Mouse (Mus musculus): ENCODE measurements around the gene Tmcc1. TPM values are rescaled to one million over a fixed set of nuclear protein-coding genes. Genes with fewer than 3 reads are reported as not detected.
"Not testable (repeated sequence)": the region's sequence is repeated elsewhere in the genome, so short reads cannot be mapped to it uniquely, and the experiment has no call there.

Tmcc1 gene
- polyA plus RNA-seq (2021), result 24.3 TPM

GRCm38 (mm10) chr6:116193394-116194393 lies at the start of gene Tmcc1:
Tmcc1 (minus strand) TSS chr6:116193486.
- no peaks in the 10 kb centered on the region for H3K27me3 ChIP-seq
- in situ Hi-C loops (cut with MboI; ENCODE audit: low pct_unique_long_range_greater_than_20kb), result no loop called here
- ChIA-PET POLR2A (interaction anchor here (0.9 to 1.2 kb wide), 2 partner anchors 14 to 15 kb away, joined by 4 read pairs; no protein-coding TSS in a partner anchor), CTCF (interaction anchor here (1.0 to 2.0 kb wide), 10 partner anchors 9 to 305 kb away, joined by 3 to 6 read pairs (median 4); partner anchors contain the start of gene Washc2)
- DNase-seq (ENCODE audit: low read depth, low spot score) (peak; percentile 67), ATAC-seq (peak; percentile 82)
- peak; percentile 61 for TF ChIP-seq CTCF (IDR thresholded peaks at IDR 0.05)

- in situ Hi-C loops (cut with MboI; ENCODE audit: low pct_unique_long_range_greater_than_20kb), result no loop called here
- peak; percentile 30 for DNase-seq (ENCODE audit: low read depth, low spot score)
- no peaks in the 10 kb centered on the region for H3K27me3 ChIP-seq
- TF ChIP-seq CTCF (IDR thresholded peaks at IDR 0.05), result no peak
- no peak for ATAC-seq
- ChIA-PET POLR2A (no interaction called here), CTCF (interaction anchor here (1.1 to 1.6 kb wide), 2 partner anchors 12 to 42 kb away, joined by 3 to 9 read pairs; no protein-coding TSS in a partner anchor)
These were observed 47.1 kb upstream of the Tmcc1 start for GRCm38 (mm10) chr6:116240371-116240770.

GRCm38 (mm10) chr6:116238083-116238482 lies 44.8 kb upstream of the Tmcc1 start:
- in situ Hi-C loops (cut with MboI; ENCODE audit: low pct_unique_long_range_greater_than_20kb), result no loop called here
- ChIA-PET POLR2A (no interaction called here), CTCF (no interaction called here)
- DNase-seq (ENCODE audit: low read depth, low spot score) (no peak), ATAC-seq (no peak)
- no peak for TF ChIP-seq CTCF (IDR thresholded peaks at IDR 0.05)
- no peaks in the 10 kb centered on the region for H3K27me3 ChIP-seq

- no peak for DNase-seq (ENCODE audit: low read depth, low spot score)
- ChIA-PET CTCF (interaction anchor here (1.2 to 1.4 kb wide), 3 partner anchors 9 to 18 kb away, joined by 3 read pairs; no protein-coding TSS in a partner anchor), POLR2A (no interaction called here)
- in situ Hi-C loops (cut with MboI; ENCODE audit: low pct_unique_long_range_greater_than_20kb), result no loop called here
- TF ChIP-seq CTCF (IDR thresholded peaks at IDR 0.05), result no peak
- ATAC-seq, result no peak
- no peaks in the 10 kb centered on the region for H3K27me3 ChIP-seq
These were observed 42.0 kb upstream of the Tmcc1 start for GRCm38 (mm10) chr6:116235336-116235735.

GRCm38 (mm10) chr6:116234821-116235220 lies 41.5 kb upstream of the Tmcc1 start:
- POLR2A ChIA-PET; DNase-seq (ENCODE audit: low read depth, low spot score); H3K27me3 ChIP-seq; in situ Hi-C loops (cut with MboI; ENCODE audit: low pct_unique_long_range_greater_than_20kb); ATAC-seq: not testable (repeated sequence)
- CTCF ChIA-PET, result interaction anchor here (1.2 to 1.4 kb wide), 3 partner anchors 8 to 18 kb away, joined by 3 read pairs; no protein-coding TSS in a partner anchor

GRCm38 (mm10) chr6:116228785-116229525 lies 35.7 kb upstream of the Tmcc1 start:
- ChIA-PET CTCF (interaction anchor here (1.0 to 2.0 kb wide), 11 partner anchors 8 to 212 kb away, joined by 3 to 9 read pairs (median 4); partner anchors contain the start of gene Washc2), POLR2A (interaction anchor here (0.6 kb wide), 1 partner anchor 65 kb away, joined by 3 read pairs; no protein-coding TSS in a partner anchor)
- no peak for ATAC-seq
- peak; percentile 6 for DNase-seq (ENCODE audit: low read depth, low spot score)
- no peaks in the 10 kb centered on the region for H3K27me3 ChIP-seq
- in situ Hi-C loops (cut with MboI; ENCODE audit: low pct_unique_long_range_greater_than_20kb), result no loop called here
- TF ChIP-seq CTCF (IDR thresholded peaks at IDR 0.05), result peak; percentile 94

GRCm38 (mm10) chr6:116227767-116228166 lies 34.5 kb upstream of the Tmcc1 start:
- CTCF ChIA-PET, result interaction anchor here (1.0 to 2.0 kb wide), 11 partner anchors 8 to 179 kb away, joined by 3 to 9 read pairs (median 4); partner anchors contain the start of gene Washc2
- ATAC-seq (no peak), DNase-seq (ENCODE audit: low read depth, low spot score) (no peak)
- TF ChIP-seq CTCF (IDR thresholded peaks at IDR 0.05), result no peak
- no peaks in the 10 kb centered on the region for H3K27me3 ChIP-seq
- POLR2A ChIA-PET, result no interaction called here
- in situ Hi-C loops (cut with MboI; ENCODE audit: low pct_unique_long_range_greater_than_20kb), result no loop called here

GRCm38 (mm10) chr6:116207729-116208534 lies 14.6 kb upstream of the Tmcc1 start, which contains the start of gene Washc2:
Washc2 (plus strand) TSS chr6:116208038.
- DNase-seq (ENCODE audit: low read depth, low spot score) (peak; percentile 66), ATAC-seq (peak; percentile 94)
- ChIA-PET CTCF (interaction anchor here (0.8 to 2.4 kb wide), 6 partner anchors 10 to 200 kb away, joined by 3 to 13 read pairs (median 4); no protein-coding TSS in a partner anchor), POLR2A (interaction anchor here (0.5 to 1.2 kb wide), 3 partner anchors 14 to 399 kb away, joined by 3 to 4 read pairs (median 4); partner anchors contain the start of gene Tmcc1)
- no peaks in the 10 kb centered on the region for H3K27me3 ChIP-seq
- no peak for TF ChIP-seq CTCF (IDR thresholded peaks at IDR 0.05)
- in situ Hi-C loops (cut with MboI; ENCODE audit: low pct_unique_long_range_greater_than_20kb), result no loop called here

- CTCF ChIA-PET, result no interaction called here
- no peak for DNase-seq (ENCODE audit: low read depth, low spot score)
- TF ChIP-seq CTCF (IDR thresholded peaks at IDR 0.05), result no peak
- POLR2A ChIA-PET, result no interaction called here
- no peak for ATAC-seq
- in situ Hi-C loops (cut with MboI; ENCODE audit: low pct_unique_long_range_greater_than_20kb), result no loop called here
- no peaks in the 10 kb centered on the region for H3K27me3 ChIP-seq
These were observed 6.4 kb upstream of the Tmcc1 start for GRCm38 (mm10) chr6:116199682-116200081.
